Mouse (Mus musculus): ENCODE measurements around the gene Gm42517.

Gene Gm42517

GRCm38 (mm10) chr5:108367871-108368332 lies at the start of gene Gm42517:
Gene Gm42517 (minus strand): TSS chr5:108367922.
- no peak for DNase-seq (ENCODE audit: low spot score in 2 of 2)

GRCm38 (mm10) chr5:108414711-108415110 lies 47.0 kb upstream of the Gm42517 start:
- no peak for DNase-seq (ENCODE audit: low spot score in 2 of 2)

GRCm38 (mm10) chr5:108406977-108407376 lies 39.3 kb upstream of the Gm42517 start:
- no peak for DNase-seq (ENCODE audit: low spot score in 2 of 2)

- DNase-seq (ENCODE audit: low spot score in 2 of 2) = no peak
Measured at GRCm38 (mm10) chr5:108405460-108405859, 37.7 kb upstream of the Gm42517 start.

GRCm38 (mm10) chr5:108403453-108403852 lies 35.7 kb upstream of the Gm42517 start:
- no peak for DNase-seq (ENCODE audit: low spot score in 2 of 2)

- DNase-seq (ENCODE audit: low spot score in 2 of 2) = no peak
Measured at GRCm38 (mm10) chr5:108389744-108390143, 22.0 kb upstream of the Gm42517 start.

DNA sequence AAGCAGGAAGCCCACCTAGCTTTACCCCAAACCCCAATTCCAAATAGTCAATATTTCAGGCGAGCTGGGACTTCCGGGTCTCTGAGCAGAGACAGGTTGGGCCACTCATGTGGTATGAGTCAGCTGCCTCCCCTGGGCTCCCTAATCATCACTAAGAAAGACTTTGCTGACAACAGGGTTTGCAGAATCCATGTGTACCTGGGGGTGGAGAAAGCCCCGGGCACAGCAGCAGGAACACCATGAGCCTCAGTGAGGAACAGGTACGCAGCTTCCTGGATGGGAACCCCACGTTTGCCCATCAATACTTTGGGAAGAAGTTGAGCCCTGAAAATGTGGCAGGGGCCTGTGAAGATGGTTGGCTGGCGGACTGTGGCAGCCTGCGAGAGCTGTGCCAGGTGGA lies 20.5 kb upstream of the Gm42517 start, which contains the start of gene Pde6b:
TSS of gene Pde6b (plus strand) at position 191 of the 400 bp plus-strand sequence.
- no peak for DNase-seq (ENCODE audit: low spot score in 2 of 2)

- DNase-seq (ENCODE audit: low spot score in 2 of 2) = peak in 1 of 2 experiments; percentile 34
Measured at GRCm38 (mm10) chr5:108386449-108386848, 18.7 kb upstream of the Gm42517 start.

GRCm38 (mm10) chr5:108385632-108386031 lies 17.9 kb upstream of the Gm42517 start:
- peak in 1 of 2 experiments; percentile 58 for DNase-seq (ENCODE audit: low spot score in 2 of 2)

DNA sequence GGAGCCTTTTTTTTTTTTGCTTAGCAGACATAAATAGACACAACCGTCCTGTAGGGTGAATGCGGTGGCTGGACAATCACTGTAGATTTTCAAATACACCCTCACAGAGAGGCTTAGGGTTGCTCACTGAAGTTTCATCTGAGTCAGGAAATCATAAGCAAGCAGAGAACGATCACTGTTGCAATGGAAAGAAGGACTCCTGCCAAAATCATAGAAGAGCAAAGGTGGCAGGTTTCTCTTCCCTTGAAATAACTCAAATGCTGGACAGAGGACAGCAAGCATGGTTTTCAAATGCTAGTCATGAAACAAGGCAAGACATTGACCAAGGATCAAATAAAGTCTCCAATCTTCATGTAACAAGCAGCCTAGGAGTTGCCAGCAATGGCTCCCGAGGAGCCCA lies 10.6 kb upstream of the Gm42517 start:
- DNase-seq (ENCODE audit: low spot score in 2 of 2) = no peak

DNA sequence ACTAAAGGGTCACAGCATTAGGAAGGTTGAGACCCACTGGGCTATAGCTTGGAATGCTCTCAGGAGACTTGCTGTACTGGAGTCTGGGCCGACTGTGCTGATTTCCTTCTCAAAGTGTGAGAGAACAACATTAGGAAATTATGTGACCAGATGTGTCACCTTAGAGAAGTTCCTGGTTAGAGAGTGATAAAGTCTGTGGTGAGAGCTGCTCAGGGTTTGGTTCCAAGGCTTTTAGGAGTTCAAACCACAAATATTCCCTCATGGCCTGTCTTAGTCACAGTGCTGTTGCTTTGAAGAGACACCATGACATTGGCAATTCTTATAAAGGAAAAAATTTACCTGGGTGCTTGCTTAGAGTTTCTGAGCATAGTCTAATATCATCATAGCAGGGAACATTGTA lies 8.3 kb upstream of the Gm42517 start:
- DNase-seq (ENCODE audit: low spot score in 2 of 2) = no peak

DNA sequence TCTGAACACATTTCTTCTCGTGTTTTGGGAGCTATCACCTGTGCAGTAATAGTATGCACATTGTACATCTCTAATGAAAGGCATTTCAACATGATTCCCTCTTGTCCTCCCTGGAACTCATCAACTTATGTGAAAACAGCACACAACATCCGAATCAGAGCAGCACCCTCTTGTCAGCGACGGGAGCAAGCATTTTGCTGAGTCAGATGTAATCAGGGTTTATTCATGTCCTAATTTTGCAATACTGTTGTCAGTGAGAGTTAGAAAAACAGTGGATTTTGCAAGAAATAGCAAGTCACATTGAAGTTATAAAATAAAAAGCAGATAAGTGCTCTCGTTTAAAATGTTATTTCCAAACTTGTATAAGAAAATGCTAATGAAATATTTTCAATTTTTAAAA lies 6.4 kb upstream of the Gm42517 start:
- no peak for DNase-seq (ENCODE audit: low spot score in 2 of 2)

- no peak for DNase-seq (ENCODE audit: low spot score in 2 of 2)
Measured at GRCm38 (mm10) chr5:108369964-108370363, 2.2 kb upstream of the Gm42517 start.

DNA sequence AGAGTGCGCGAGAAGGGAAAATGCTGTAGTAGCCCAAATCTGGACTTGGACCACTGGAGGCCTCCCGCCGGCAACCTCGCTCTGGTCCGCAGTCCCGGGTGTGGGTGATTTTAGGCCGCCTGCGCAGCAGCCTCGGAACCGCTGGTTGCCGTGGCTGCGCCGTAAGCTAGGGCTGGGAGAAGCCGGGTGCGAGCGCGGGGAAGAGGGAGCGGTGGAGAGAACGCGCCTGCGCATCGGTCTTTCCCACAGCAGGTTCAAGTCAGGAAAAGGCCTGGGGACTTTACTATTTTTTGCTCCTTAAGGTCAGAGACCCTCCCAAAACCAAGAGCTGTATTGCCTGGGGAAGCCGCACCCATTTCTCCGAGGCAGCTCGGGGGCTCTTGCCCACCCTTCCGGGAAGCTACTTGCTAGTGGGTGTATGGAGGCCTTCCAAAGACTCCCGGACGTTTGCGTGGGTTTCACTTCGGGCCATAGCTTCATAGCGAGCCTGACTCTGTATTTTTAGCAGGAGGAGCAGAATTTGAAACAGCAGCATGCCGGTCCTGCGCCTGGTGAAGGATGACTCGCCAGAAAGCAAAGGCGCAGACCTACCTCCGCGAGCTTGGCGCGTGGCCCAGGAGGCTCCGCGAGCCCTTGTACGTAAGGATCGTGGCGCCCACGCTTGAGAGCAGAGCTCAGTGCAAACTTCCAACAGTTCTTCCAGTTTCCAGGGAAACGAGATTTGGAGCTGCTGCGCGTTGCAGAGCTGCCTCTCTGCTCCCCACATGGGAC lies 1.3 kb upstream of the Gm42517 start:
- DNase-seq (ENCODE audit: low spot score in 2 of 2) = peak; percentile 94 to 95

GRCm38 (mm10) chr5:108368446-108368845 lies 724 bp upstream of the Gm42517 start:
- peak in 1 of 2 experiments; percentile 22 for DNase-seq (ENCODE audit: low spot score in 2 of 2)

- DNase-seq (ENCODE audit: low spot score in 2 of 2) = peak in 1 of 2 experiments; percentile 27
Measured at GRCm38 (mm10) chr5:108366984-108367841, 509 bp downstream of the Gm42517 start.

DNA sequence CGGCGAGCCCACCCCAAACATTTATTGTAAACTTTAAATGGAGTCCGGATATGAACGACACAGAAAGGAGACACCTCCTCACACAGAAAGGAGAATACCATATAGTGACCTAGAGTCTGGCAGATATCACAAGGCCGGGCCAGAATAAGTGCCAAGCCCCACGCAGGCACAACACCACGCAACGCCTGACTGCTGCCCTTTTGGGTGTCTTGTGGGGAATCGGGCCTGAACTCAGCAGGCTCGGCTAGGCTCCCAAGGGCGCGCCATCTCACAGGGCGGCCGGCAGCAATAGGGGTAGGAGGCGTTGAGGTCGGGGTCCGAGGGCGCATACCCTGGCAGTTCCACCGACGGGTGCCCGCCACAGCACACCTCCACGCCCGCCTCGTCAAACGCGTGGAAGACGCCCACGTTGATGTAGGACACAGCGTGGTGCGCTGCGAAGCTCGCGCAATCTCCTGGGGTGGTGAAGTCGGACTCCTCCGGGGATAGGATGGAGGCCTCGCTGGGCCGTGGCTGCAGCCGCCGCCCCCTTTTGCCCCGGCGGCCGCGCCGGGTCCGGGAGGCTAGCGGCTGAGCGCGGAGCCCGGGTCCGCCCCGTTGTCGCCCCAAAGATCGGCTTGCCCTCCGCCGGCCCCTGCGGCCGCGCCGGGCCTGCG lies 1.3 kb downstream of the Gm42517 start:
- no peak for DNase-seq (ENCODE audit: low spot score in 2 of 2)

DNA sequence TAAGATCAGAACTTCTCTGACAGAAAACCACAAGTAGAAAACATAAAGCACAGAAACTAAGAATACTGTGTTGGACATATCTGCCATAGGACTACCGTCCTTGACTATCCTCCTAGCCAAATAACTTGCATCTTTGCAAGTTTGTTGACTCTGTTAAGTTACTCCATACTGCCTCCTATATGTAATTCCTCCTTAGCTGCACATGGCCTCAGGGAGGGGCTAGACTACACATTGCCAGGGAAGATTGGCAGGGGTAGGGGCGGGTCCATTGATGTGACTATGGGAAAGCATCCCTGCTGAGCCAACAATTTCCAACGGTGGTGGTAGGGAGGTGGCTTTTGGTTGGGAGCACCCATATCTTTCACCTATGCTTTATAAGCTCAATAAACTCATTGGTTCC lies 5.4 kb downstream of the Gm42517 start:
- DNase-seq (ENCODE audit: low spot score in 2 of 2) = no peak

DNA sequence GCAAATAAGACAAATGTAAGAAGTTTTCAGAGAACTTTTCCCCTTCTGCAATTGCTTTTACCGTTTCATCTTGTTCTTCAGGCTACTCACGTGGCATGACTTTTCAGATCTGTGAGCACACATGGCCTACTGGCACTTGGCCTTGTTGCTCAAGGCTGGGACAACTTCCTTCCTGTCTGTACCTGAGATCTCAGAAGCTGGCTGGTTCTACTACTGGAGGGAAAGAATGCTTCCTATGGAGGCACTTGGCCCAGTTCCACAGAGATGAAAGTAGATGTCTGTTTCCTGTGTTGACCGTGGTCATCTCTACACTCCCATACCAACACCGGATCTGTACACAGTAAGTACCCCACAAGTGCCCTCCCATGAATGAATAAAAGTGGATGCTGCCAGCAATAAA lies 7.5 kb downstream of the Gm42517 start:
- no peak for DNase-seq (ENCODE audit: low spot score in 2 of 2)

GRCm38 (mm10) chr5:108359491-108359890 lies 8.2 kb downstream of the Gm42517 start:
- DNase-seq (ENCODE audit: low spot score in 2 of 2) = peak; percentile 62 to 76

- DNase-seq (ENCODE audit: low spot score in 2 of 2) = no peak
Measured at GRCm38 (mm10) chr5:108357862-108358261, 9.9 kb downstream of the Gm42517 start.

- no peak for DNase-seq (ENCODE audit: low spot score in 2 of 2)
Measured at GRCm38 (mm10) chr5:108354056-108354455, 13.7 kb downstream of the Gm42517 start.

All from right cerebral cortex, postnatal 36 days (tissue).